Mouse (Mus musculus) cortical plate, adult 2 months (tissue): ENCODE measurements at regions not wholly inside any gene's neighbourhood (a gene's known extent, or its start where the extent isn't known, plus 50 kb on each side); places are given as distances from the start of the nearest gene placed in this dataset.
A peak's percentile ranks its signal among the peaks of the same experiment; 100 is the strongest.

Experiments
- CTCF ChIP-seq: fragments of 200-500 bp; IDR thresholded peaks from 2 replicates; pipeline ENCODE4 v1.5.1; 2011; ENCODE audit warnings: mild to moderate bottlenecking, control low read depth, low read length; ENCODE audit not compliant: insufficient read depth; ENCODE audit errors: extremely low read depth
- POLR2A ChIP-seq: fragments of 200-500 bp; IDR thresholded peaks from 2 replicates; pipeline ENCODE4 v1.6.1; 2011; ENCODE audit warnings: mild to moderate bottlenecking, low read length, control low read depth; ENCODE audit not compliant: insufficient read depth; ENCODE audit errors: extremely low read depth

GRCm38 (mm10) chr6:36249047-36249446 lies 138.8 kb upstream of the Chrm2 start:
- no peak for TF ChIP-seq POLR2A
- peak; percentile 46; the same call in 1 of the 2 replicates for TF ChIP-seq CTCF
